Mouse (Mus musculus) small intestine, adult 2 months (tissue): ENCODE measurements around the gene Terb2.

Experiments used
- CTCF ChIP-seq: fragments of 200-500 bp; IDR thresholded peaks from 2 replicates; pipeline ENCODE4 v1.5.1; 2012; ENCODE audit warnings: low read depth, mild to moderate bottlenecking, control low read depth, inconsistent platforms, low read length, moderate library complexity, mixed read lengths; ENCODE audit not compliant: insufficient replicate concordance, insufficient read length; ENCODE audit errors: extremely low read depth
- POLR2A ChIP-seq: fragments of 200-500 bp; IDR thresholded peaks from 2 replicates; pipeline ENCODE4 v1.6.1; 2012; ENCODE audit warnings: low read depth, mild to moderate bottlenecking, control low read depth, inconsistent platforms, low read length, moderate library complexity

DNA sequence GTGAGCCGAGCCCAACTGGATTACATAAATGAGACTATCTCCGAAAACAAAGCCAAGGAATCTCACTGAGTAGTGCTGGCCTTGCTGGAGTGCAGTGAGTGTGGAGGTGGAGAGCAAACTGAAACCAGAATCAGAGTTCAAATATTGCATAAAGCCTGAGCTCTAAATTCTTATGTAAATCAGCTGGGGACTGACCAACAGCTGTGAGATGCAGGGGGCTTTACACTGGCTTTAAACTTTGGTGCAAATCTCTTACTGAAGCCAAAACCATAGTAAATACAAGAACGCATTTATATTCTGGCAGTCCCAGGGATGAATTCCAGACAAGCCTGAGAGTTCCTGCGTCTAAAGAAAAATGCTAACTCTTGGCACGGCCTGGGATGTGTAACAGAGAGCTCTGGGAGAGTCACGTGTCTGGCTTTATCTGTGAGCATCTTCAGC, 27.7 kb upstream of the Terb2 start:
- TF ChIP-seq POLR2A (no peak), CTCF (no peak)
